Mouse (Mus musculus): ENCODE data around the gene Fhit. TPM values are rescaled to one million over a fixed set of nuclear protein-coding genes. Genes with fewer than 3 reads are reported as not detected.

The Fhit gene
- 8.5 and 12.6 TPM in 2 replicates for polyA plus RNA-seq (2014; fragmentation: Nextera tagmentation; extraction: Ambion mirVana)

DNA sequence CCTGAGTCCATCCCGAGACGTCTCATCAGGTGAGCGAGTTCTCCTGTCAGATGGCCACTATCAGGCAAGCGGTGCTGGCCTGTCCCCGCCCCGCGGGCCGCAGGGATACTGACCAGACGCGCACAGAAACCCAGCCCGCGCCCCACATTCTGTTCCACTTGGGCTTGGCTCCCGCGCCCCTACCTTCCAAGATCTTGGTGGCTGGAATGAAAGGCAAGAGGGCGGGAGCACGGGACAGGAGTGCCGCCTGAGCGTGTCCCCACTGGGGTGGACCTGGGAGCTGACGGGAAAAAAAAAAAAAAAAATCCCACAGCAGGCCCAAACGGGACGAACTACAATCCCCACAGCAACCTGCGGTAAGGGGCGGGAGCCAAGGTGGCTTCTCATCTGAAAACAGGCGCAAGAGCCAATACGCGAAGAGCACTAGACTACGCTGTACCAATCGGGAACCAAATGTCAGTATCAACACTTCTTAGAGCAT is at the start of gene Fhit:
Gene Fhit (minus strand): TSS at position 285 of the 481 bp plus-strand sequence.
- H3K9me3 ChIP-seq (ENCODE audit: control insufficient read depth, low read length): no peaks in the 10 kb centered on the region

GRCm38 (mm10) chr14:11206786-11207185 is 45.0 kb upstream of the Fhit start:
- WGBS: 51% methylated on average over 2 of the region's 2 CpGs
- Histone ChIP-seq H3K27ac (no peak overlapping the region), H3K4me1 (replicated peaks; ENCODE audit: control insufficient read depth, insufficient read depth, low read length) (no peaks in the 10 kb centered on the region), H3K4me2 (replicated peaks) (no peak overlapping the region), H3K4me3 (replicated peaks; ENCODE audit: low read length) (no peak overlapping the region), H3K36me3 (replicated peaks; ENCODE audit: control insufficient read depth, insufficient read depth) (no peaks in the 10 kb centered on the region), H3K9me3 (ENCODE audit: control insufficient read depth, low read length) (no peaks in the 10 kb centered on the region), H3K27me3 (ENCODE audit: control insufficient read depth, insufficient read depth, low read length) (no peaks in the 10 kb centered on the region), H3K9ac (no peak overlapping the region)
- ATAC-seq (ENCODE audit: low FRiP score): no peak
- no peak for DNase-seq (ENCODE audit: low spot score)

More for the DNA sequence above, at the start of gene Fhit:
- peak within 1 kb of the TSS; percentile 68 for H3K9ac ChIP-seq
- no peaks in the 10 kb centered on the region for H3K27me3 ChIP-seq (ENCODE audit: control insufficient read depth, insufficient read depth, low read length)
- peak within 1 kb of the TSS; percentile 69 for H3K4me2 ChIP-seq (replicated peaks)
- ATAC-seq (ENCODE audit: low FRiP score) (peak; percentile 97), DNase-seq (ENCODE audit: low spot score) (peak; percentile 92)
- H3K36me3 ChIP-seq (replicated peaks; ENCODE audit: control insufficient read depth, insufficient read depth): no peaks in the 10 kb centered on the region
- no peaks in the 10 kb centered on the region; the same call in 1 of the 2 replicates for H3K4me1 ChIP-seq (replicated peaks; ENCODE audit: control insufficient read depth, insufficient read depth, low read length)
- under 1% methylated on average over 28 of the region's 28 CpGs for WGBS
- H3K27ac ChIP-seq: peak within 1 kb of the TSS; percentile 82
- peak within 1 kb of the TSS; percentile 53 for H3K4me3 ChIP-seq (replicated peaks; ENCODE audit: low read length)

GRCm38 (mm10) chr14:11160806-11161450 is 907 bp downstream of the Fhit start:
- Histone ChIP-seq H3K9me3 (ENCODE audit: control insufficient read depth, low read length) (no peaks in the 10 kb centered on the region), H3K9ac (peak overlapping the region; percentile 68), H3K36me3 (replicated peaks; ENCODE audit: control insufficient read depth, insufficient read depth) (no peaks in the 10 kb centered on the region), H3K27ac (peak overlapping the region; percentile 82), H3K4me3 (replicated peaks; ENCODE audit: low read length) (peak overlapping the region; percentile 53), H3K27me3 (ENCODE audit: control insufficient read depth, insufficient read depth, low read length) (no peaks in the 10 kb centered on the region), H3K4me2 (replicated peaks) (peak overlapping the region; percentile 69), H3K4me1 (replicated peaks; ENCODE audit: control insufficient read depth, insufficient read depth, low read length) (no peaks in the 10 kb centered on the region; the same call in 1 of the 2 replicates)
- peak; percentile 82 for ATAC-seq (ENCODE audit: low FRiP score)
- peak; percentile 86 for DNase-seq (ENCODE audit: low spot score)
- WGBS: 10% methylated on average over 17 of the region's 17 CpGs

GRCm38 (mm10) chr14:11159641-11160040 is 2.2 kb downstream of the Fhit start:
- no peak for ATAC-seq (ENCODE audit: low FRiP score)
- H3K9ac ChIP-seq: no peak overlapping the region
- WGBS: 91% methylated on average over 11 of the region's 11 CpGs

DNA sequence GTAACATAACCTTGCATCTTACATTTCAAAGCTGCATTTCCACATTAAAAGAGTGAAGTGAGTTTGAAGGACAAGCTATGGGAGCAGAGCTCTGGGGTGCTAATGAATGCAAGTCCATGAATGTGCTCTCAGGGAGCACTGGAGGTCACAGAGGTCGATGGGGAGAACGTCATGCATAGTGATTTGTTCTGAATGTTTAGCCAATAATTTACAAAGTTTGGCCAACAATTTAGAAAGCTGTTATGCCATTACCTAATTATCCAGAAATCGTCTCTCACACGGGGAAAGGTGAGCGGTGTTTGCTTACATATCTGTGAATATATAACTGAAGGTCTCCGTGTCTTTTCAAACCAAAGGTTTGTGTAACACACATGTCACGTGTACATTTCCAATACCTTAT is 2.8 kb downstream of the Fhit start:
- 76% methylated on average over 7 of the region's 7 CpGs for WGBS
- no peak overlapping the region for H3K27ac ChIP-seq
- DNase-seq (ENCODE audit: low spot score) (no peak), ATAC-seq (ENCODE audit: low FRiP score) (no peak)
- no peaks in the 10 kb centered on the region for H3K27me3 ChIP-seq (ENCODE audit: control insufficient read depth, insufficient read depth, low read length)
- H3K4me3 ChIP-seq (replicated peaks; ENCODE audit: low read length): no peak overlapping the region
- H3K4me2 ChIP-seq (replicated peaks): no peak overlapping the region
- no peak overlapping the region for H3K9ac ChIP-seq
- H3K4me1 ChIP-seq (replicated peaks; ENCODE audit: control insufficient read depth, insufficient read depth, low read length): no peaks in the 10 kb centered on the region; the same call in 1 of the 2 replicates
- no peaks in the 10 kb centered on the region for H3K9me3 ChIP-seq (ENCODE audit: control insufficient read depth, low read length)
- no peaks in the 10 kb centered on the region for H3K36me3 ChIP-seq (replicated peaks; ENCODE audit: control insufficient read depth, insufficient read depth)

More at GRCm38 (mm10) chr14:11159641-11160040, 2.2 kb downstream of the Fhit start:
- Histone ChIP-seq H3K4me1 (replicated peaks; ENCODE audit: control insufficient read depth, insufficient read depth, low read length) (no peaks in the 10 kb centered on the region; the same call in 1 of the 2 replicates), H3K36me3 (replicated peaks; ENCODE audit: control insufficient read depth, insufficient read depth) (no peaks in the 10 kb centered on the region), H3K4me2 (replicated peaks) (no peak overlapping the region), H3K4me3 (replicated peaks; ENCODE audit: low read length) (no peak overlapping the region), H3K27me3 (ENCODE audit: control insufficient read depth, insufficient read depth, low read length) (no peaks in the 10 kb centered on the region), H3K27ac (no peak overlapping the region), H3K9me3 (ENCODE audit: control insufficient read depth, low read length) (no peaks in the 10 kb centered on the region)
- no peak for DNase-seq (ENCODE audit: low spot score)

DNA sequence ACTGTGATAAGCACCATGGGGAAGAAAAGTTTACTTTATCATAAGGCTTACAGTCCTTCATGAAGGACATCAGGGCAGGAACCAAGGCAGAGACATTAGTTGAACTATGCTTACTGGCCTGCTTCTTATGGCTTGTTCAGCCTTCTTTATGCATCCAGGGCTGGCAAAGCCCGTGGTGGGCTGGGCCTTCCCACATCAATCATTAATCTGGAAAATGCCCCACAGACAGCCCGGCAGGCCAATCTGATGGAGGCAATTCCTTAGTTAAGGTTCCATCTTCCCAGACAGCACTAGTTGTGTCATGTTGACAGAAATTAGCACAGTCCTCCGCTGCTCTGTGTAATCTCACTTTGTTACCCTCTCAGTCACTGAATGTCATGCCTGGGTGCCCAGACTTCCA is 4.1 kb downstream of the Fhit start:
- 80% methylated on average over 3 of the region's 3 CpGs for WGBS
- no peak for ATAC-seq (ENCODE audit: low FRiP score)

GRCm38 (mm10) chr14:11151634-11152321 is 10.1 kb downstream of the Fhit start:
- Histone ChIP-seq H3K4me3 (replicated peaks; ENCODE audit: low read length) (no peak overlapping the region), H3K4me1 (replicated peaks; ENCODE audit: control insufficient read depth, insufficient read depth, low read length) (no peaks in the 10 kb centered on the region), H3K27me3 (ENCODE audit: control insufficient read depth, insufficient read depth, low read length) (no peaks in the 10 kb centered on the region), H3K4me2 (replicated peaks) (no peak overlapping the region), H3K36me3 (replicated peaks; ENCODE audit: control insufficient read depth, insufficient read depth) (no peaks in the 10 kb centered on the region), H3K9me3 (ENCODE audit: control insufficient read depth, low read length) (no peaks in the 10 kb centered on the region), H3K27ac (no peak overlapping the region), H3K9ac (no peak overlapping the region)
- no peak for DNase-seq (ENCODE audit: low spot score)
- WGBS: 87% methylated on average over 9 of the region's 9 CpGs
- ATAC-seq (ENCODE audit: low FRiP score): no peak

More for the DNA sequence above, 4.1 kb downstream of the Fhit start:
- DNase-seq (ENCODE audit: low spot score): no peak
- Histone ChIP-seq H3K9me3 (ENCODE audit: control insufficient read depth, low read length) (no peaks in the 10 kb centered on the region), H3K27me3 (ENCODE audit: control insufficient read depth, insufficient read depth, low read length) (no peaks in the 10 kb centered on the region), H3K36me3 (replicated peaks; ENCODE audit: control insufficient read depth, insufficient read depth) (no peaks in the 10 kb centered on the region), H3K4me3 (replicated peaks; ENCODE audit: low read length) (no peak overlapping the region), H3K4me1 (replicated peaks; ENCODE audit: control insufficient read depth, insufficient read depth, low read length) (no peaks in the 10 kb centered on the region; the same call in 1 of the 2 replicates), H3K9ac (no peak overlapping the region), H3K27ac (no peak overlapping the region), H3K4me2 (replicated peaks) (no peak overlapping the region)

DNA sequence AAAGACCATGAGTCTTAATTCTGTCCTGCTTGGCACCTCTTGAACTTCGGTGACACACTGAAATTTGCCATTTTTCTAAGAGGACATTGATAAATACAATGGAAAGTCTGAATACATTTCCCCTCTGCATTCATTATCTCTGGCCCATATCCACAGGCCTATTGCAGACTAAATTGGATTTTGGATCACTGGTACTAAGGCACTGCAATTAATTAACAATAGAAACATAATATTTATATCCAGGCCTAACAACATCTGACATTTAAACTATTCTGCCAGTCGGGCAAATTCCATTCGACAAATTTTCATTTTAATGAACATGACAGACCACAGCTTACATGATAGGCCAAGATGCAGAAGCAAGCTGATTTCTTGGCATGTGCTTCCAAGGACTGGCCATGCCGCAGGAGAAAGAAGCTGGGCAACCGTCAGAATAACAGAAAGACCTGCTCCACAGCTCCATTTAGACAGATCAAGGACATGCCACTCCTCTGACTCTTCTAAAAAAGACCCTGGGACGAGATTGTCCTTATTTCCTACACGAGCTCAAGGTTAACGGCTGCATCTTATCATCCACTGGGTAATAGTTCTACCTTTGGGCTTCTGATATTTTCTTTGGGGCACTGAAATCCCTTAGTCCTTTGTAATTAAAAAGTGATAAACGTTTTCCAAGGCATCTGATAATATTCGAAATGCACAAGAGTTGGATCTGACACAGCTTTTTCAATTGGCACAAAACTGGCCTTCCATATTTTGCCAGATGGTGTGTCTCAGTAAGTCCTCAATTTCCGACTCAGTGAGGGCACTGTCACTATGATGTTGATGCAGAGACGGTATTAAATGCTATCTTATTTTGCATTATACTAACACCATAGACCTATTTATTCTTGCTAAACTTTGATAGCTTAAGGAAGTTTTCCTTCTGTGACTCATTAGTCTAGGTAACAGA is 27.8 kb downstream of the Fhit start:
- Histone ChIP-seq H3K4me3 (replicated peaks; ENCODE audit: low read length) (no peak overlapping the region), H3K27me3 (ENCODE audit: control insufficient read depth, insufficient read depth, low read length) (no peaks in the 10 kb centered on the region)
- WGBS: 81% methylated on average over 12 of the region's 12 CpGs

More for the DNA sequence above, 27.8 kb downstream of the Fhit start:
- Histone ChIP-seq H3K9me3 (ENCODE audit: control insufficient read depth, low read length) (0 out of 2 replicates have a peak, but pooled peaks cover 4% of the 10 kb centered on the region), H3K36me3 (replicated peaks; ENCODE audit: control insufficient read depth, insufficient read depth) (no peaks in the 10 kb centered on the region), H3K9ac (no peak overlapping the region), H3K4me2 (replicated peaks) (no peak overlapping the region), H3K27ac (no peak overlapping the region), H3K4me1 (replicated peaks; ENCODE audit: control insufficient read depth, insufficient read depth, low read length) (no peaks in the 10 kb centered on the region)
- DNase-seq (ENCODE audit: low spot score) (no peak), ATAC-seq (ENCODE audit: low FRiP score) (no peak)
